Mouse (Mus musculus): ENCODE data around the gene Lama5.
A peak's percentile ranks its signal among the peaks of the same experiment; 100 is the strongest.

The Lama5 gene

DNA sequence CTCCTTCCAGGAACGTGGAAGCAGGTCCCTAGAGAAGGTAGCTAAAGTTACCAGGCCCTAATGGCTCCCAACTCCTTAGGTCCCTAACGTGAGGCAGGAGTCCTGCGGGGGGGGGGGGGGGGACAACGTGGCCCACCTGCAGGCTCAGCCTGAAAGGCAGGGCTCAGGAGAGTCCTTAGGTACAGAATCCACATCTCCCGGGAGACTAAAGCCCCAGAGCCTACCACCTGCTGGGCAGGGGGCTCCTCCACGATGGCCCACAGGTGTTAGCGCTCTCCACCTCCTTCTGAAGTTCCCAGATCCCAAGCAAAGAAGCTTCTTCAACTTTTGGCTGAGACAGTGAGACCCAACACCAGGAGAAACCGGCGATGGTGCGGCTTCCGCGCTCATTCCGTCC is 1.0 kb downstream of the Lama5 start:
- no peak for DNase-seq (ENCODE audit: low spot score in 2 of 2)

GRCm38 (mm10) chr2:180222250-180222649 is 3.4 kb downstream of the Lama5 start:
- DNase-seq (ENCODE audit: low spot score in 2 of 2): peak in 1 of 2 experiments; percentile 52

- no peak for DNase-seq (ENCODE audit: low spot score in 2 of 2)
Observed at GRCm38 (mm10) chr2:180221051-180221450, 4.6 kb downstream of the Lama5 start.

- DNase-seq (ENCODE audit: low spot score in 2 of 2): no peak
Observed at GRCm38 (mm10) chr2:180220165-180220564, 5.5 kb downstream of the Lama5 start.

DNA sequence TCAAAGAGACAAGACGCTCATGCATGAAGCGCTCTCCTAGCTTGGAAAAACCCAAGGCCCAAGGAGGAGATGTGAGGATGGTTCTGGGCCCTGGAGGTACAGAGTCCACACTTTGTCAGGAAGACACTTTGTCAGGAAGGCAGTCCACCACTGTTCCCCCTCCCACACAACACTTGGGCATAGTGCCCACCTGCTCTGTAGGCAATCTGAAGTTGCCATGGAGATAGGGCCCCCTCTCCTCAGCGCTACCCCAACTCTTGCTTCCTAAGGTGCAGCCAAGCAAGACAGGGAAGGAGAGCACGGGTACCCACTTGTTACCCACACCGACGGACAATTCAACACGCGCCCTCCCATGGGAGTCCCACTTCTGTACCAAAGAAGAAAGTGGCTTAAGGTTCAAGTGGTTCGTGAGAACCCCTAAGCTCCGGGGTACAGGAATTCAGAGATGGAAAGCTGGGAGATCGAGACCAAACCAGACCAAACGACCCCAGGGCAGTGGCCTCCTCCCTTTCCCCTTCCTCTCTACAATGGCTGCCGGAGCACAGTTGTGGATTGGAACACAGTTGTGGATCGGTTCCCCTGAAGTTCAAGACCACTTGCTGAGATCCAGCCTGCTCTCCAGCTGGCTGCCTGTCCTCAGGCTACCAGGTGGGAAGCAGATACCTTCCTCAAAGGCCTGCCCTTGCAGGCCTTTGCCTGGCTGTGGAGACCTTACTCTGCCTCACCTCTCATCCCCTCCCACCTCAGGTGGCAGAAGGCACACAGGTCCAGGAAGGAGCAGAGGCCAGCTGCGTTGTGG is 6.3 kb downstream of the Lama5 start:
- no peak for DNase-seq (ENCODE audit: low spot score in 2 of 2)

DNA sequence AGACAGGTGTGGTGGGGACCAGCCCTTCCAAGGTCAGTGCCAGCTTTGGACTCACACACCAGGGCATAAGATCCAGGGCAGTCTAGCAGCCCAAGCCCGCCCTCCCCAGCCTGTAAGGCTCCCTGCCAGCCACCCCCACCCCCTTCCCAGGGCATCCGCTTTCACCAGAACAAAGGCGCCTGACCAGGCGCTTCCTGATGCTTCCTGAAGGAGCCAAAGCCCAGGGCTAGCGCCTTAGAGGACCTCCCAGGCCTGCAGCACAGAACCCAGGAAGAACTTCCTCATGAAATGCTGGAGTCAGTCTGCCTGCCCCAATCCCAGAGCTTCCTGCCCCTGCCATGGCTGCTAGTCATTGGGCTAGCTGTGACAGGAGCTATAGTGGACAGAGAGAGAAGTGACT is 7.0 kb downstream of the Lama5 start:
- DNase-seq (ENCODE audit: low spot score in 2 of 2): no peak

DNA sequence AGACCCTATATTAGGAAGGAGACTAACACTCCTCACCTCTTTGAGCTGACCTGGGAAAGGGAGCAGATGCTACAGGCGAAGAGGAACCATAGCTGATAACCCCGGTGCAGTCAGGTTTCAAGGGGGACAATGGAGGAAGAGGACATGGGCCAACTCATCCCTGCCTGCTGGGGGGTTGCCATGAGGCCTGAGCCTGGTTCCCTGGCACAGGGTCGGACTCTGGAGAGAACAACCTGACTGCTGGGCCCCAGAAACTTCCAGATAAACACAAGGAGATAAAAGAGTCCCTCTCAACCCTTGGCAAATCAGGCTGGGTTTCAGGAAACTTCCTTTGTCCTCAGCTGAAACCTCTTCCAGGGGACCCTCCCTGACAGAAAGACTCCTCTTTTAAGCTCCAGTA is 7.4 kb downstream of the Lama5 start:
- no peak for DNase-seq (ENCODE audit: low spot score in 2 of 2)

DNA sequence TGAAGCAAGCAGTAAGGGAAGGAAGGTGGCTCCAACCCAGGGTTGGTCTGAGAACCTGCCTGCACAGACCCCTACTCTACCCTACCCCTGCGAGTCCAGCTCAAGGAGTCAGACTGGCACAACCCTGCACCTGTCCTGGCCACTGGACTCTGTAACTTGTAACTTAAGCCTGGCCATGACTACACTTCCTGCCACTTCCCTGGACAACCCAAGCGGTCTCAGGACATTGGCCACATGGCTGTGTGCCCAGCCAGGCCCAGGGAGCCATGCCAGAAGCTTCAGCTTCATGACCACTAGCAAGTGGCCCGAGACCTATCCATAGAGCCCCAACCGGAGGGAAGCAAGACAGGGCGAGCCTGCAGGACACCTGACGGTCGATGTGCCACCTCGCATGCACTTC is 8.1 kb downstream of the Lama5 start:
- DNase-seq (ENCODE audit: low spot score in 2 of 2): no peak

- DNase-seq (ENCODE audit: low spot score in 2 of 2): no peak
Observed at GRCm38 (mm10) chr2:180216921-180217320, 8.7 kb downstream of the Lama5 start.

GRCm38 (mm10) chr2:180215951-180216350 is 9.7 kb downstream of the Lama5 start:
- no peak for DNase-seq (ENCODE audit: low spot score in 2 of 2)

- no peak for DNase-seq (ENCODE audit: low spot score in 2 of 2)
Observed at GRCm38 (mm10) chr2:180215011-180215461, 10.6 kb downstream of the Lama5 start.

DNA sequence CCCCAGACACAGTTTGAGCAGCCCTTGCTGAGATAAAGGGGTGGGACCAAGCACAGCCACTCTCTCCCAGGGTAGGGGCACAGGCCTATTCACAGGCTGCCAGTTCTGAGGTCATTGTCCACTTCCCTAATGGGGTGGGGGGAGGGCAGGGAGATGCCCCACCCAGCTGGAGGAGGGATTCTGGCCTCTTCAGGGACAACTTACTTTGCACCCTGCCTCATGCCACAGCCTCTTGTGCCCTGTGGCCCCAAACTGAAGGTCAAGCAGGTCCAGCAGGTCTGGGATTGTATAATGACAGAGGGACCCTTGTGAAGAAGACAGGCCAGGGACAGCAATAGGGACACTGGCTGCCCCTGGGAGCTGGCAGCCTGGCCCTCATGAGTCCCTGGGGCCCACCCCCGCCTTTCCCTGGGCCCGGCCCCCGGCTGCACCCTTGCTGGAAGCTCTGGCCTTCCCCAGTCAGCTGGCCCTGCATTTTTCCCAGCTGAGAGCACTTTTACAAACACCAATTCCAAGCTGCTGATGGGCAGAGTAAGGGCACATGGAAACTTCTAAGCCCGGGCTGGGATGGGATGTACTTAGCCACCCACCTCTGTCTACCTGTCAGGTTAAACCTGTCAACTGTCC is 11.2 kb downstream of the Lama5 start:
- no peak for DNase-seq (ENCODE audit: low spot score in 2 of 2)

DNA sequence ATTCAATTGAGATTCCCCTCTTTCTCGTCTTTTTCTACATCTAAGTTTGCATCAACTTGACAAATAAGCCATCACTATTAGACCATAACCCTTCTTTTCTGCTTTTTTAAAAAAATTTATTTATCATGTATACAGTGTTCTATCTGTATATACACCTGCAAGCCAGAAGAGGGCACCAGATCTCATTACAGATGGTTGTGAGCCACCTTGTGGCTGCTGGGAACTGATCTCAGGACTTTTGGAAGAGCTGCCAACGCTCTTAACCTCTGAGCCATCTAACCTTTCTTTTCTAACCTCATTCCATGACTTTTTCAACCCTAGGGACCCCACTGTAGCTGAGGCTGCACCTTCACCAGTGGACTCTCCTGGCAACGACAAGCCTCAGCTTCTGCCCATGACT is 13.4 kb downstream of the Lama5 start:
- no peak for DNase-seq (ENCODE audit: low spot score in 2 of 2)

DNA sequence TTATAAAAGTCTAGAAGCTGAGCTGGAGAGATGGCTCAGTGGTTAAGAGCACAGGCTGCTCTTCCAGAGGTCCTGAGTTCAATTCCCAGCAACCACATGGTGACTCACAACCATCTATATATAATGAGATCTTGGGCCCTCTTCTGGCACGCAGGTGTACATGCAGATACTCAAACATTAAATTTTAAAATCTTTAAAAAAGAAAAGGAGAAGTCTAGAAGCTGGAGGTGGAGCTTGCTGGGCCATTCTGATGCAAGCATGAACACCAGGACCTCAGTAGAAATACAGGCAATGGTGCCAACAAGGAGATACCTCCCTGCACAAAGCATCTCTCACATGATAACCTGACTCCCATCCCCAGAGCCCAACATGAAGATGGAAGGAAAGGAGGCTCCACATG is 16.7 kb downstream of the Lama5 start:
- no peak for DNase-seq (ENCODE audit: low spot score in 2 of 2)

- no peak for DNase-seq (ENCODE audit: low spot score in 2 of 2)
Observed at GRCm38 (mm10) chr2:180207840-180208239, 17.8 kb downstream of the Lama5 start.

- DNase-seq (ENCODE audit: low spot score in 2 of 2): no peak
Observed at GRCm38 (mm10) chr2:180205956-180206280, 19.7 kb downstream of the Lama5 start.

GRCm38 (mm10) chr2:180205083-180205955 is 20.3 kb downstream of the Lama5 start:
- DNase-seq (ENCODE audit: low spot score in 2 of 2): no peak

DNA sequence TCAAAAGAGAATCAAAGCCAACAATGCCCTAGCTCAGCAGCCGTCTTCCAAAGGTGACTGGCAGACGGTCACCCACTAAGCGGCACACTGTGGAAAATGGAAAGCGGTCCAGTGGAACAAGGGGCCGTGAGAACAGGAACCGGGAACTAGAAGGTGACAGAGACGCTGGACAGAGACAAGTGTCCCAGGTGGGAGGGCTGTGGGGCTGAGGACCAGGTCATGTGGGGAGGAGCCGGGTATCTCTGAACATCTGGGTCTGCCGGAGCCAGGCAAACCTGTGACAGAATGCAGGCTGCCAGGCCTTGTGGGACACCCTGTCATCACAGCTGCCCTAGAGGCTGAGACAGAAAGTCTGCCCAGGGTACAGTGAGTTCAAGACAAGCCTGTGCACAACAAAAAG is 21.2 kb downstream of the Lama5 start:
- no peak for DNase-seq (ENCODE audit: low spot score in 2 of 2)

- no peak for DNase-seq (ENCODE audit: low spot score in 2 of 2)
Observed at GRCm38 (mm10) chr2:180202805-180203204, 22.9 kb downstream of the Lama5 start.

GRCm38 (mm10) chr2:180202263-180202662 is 23.4 kb downstream of the Lama5 start:
- no peak for DNase-seq (ENCODE audit: low spot score in 2 of 2)

- DNase-seq (ENCODE audit: low spot score in 2 of 2): no peak
Observed at GRCm38 (mm10) chr2:180201303-180201702, 24.4 kb downstream of the Lama5 start.

GRCm38 (mm10) chr2:180200681-180201080 is 25.0 kb downstream of the Lama5 start:
- DNase-seq (ENCODE audit: low spot score in 2 of 2): no peak

DNA sequence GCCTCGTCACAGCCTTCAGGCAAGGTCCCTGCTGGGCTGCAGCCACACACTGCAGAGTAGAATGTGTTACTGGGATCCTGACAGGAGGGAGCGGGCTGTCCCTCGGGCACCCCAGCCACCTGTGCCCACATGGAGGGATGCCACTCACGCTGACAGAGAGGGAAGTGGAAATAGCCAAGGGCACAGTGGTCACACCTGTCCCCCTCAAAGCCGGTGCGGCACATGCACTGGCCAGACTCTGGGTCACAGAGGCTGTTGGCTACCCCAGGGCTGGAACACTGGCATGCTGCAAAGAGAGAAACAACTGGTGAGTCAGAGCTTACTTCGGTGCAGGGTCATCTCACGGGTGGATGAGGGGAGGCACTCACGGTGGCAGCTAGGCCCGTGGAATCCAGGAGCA is 26.9 kb downstream of the Lama5 start:
- no peak for DNase-seq (ENCODE audit: low spot score in 2 of 2)

All from urinary bladder, postnatal 4 days (tissue).